Mouse (Mus musculus) frontal cortex, postnatal 25 days (tissue): ENCODE measurements around the gene Gm12216.
A peak's percentile ranks its signal among the peaks of the same experiment; 100 is the strongest.
"Not testable (repeated sequence)": the region's sequence is repeated elsewhere in the genome, so short reads cannot be mapped to it uniquely, and the experiment has no call there.

Experiments
- DNase-seq, 2 experiments: peaks; one replicate each; pipeline ENCODE4 v3.0.0; 2022; ENCODE audit warnings: low spot score in 2 of 2

Gm12216 gene

GRCm38 (mm10) chr11:53873909-53874704 is 15.1 kb upstream of the Gm12216 start:
- not testable (repeated sequence) for DNase-seq

GRCm38 (mm10) chr11:53871786-53872507 is 12.9 kb upstream of the Gm12216 start:
- no peak for DNase-seq

DNA sequence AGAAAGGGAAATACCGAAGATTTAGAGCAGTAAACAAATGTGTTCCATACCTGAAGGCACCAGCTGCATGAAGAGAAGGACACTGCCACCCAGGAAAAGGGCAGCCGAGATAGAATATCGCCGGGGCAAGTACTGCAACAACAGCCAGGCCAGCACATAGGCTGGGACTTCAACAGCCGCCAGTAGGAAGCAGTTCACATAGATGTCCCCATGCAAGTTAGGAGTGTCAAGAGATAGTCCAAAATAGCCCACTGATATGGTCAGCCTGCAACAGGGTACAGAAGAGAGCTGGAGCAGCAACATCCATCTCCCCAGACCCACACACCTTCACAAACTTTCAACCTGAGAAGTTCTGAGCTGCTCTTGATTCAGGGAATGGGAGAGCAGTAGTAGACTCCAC is 10.1 kb upstream of the Gm12216 start:
- no peak for DNase-seq

DNA sequence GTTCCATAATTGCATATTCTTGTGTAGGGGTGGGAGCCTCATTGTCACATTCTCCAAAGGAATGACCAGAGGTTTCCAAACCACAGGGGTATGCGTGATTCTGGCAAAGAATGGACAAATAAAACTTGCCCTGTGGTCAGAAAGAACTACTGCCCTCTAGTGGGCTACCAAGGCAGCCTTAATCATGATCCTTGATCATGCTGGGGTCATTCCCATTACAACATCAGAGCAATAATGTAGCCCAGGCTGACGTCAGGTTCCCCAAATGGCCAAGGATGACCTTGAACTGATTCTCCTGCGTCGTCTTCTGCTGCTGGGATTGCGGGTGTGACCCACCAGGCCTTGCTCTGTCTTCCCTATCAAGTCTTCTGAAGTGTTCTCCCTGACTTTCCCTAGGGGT is 9.3 kb upstream of the Gm12216 start:
- not testable (repeated sequence) for DNase-seq

DNA sequence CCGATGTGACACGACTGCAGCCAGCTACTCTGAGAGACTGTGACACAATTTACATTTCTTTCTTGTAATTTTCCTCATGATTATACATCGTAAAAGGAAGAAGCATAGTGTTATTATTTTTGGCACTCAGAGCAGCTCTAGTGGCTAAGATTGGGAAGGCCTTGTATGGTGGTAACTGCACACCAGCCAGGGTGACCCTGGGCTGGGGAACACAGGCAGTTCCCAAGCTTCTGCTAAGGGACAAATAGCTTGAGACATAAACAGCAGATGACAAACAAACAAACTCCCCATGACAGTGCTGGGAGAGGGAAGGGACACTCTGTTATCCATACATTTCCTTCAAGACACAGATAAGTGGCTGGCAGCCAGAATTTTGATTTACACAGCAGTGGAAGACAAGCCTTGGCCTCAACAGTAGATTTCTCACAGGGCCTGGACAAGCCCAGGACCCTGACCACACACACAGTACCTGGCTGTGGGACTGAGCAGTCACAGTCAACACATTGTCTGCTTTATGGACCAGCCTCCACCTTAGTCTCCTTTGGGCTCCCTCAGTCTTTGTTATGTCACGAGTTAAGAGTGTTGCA is 5.8 kb upstream of the Gm12216 start:
- not testable (repeated sequence) for DNase-seq

- not testable (repeated sequence) for DNase-seq
Measured at GRCm38 (mm10) chr11:53860944-53861343, 1.9 kb upstream of the Gm12216 start.

- no peak for DNase-seq
Measured at GRCm38 (mm10) chr11:53858058-53858760, 847 bp downstream of the Gm12216 start.

GRCm38 (mm10) chr11:53853665-53854064 is 5.4 kb downstream of the Gm12216 start:
- DNase-seq: no peak

- DNase-seq: no peak
Measured at GRCm38 (mm10) chr11:53851795-53852194, 7.3 kb downstream of the Gm12216 start.

DNA sequence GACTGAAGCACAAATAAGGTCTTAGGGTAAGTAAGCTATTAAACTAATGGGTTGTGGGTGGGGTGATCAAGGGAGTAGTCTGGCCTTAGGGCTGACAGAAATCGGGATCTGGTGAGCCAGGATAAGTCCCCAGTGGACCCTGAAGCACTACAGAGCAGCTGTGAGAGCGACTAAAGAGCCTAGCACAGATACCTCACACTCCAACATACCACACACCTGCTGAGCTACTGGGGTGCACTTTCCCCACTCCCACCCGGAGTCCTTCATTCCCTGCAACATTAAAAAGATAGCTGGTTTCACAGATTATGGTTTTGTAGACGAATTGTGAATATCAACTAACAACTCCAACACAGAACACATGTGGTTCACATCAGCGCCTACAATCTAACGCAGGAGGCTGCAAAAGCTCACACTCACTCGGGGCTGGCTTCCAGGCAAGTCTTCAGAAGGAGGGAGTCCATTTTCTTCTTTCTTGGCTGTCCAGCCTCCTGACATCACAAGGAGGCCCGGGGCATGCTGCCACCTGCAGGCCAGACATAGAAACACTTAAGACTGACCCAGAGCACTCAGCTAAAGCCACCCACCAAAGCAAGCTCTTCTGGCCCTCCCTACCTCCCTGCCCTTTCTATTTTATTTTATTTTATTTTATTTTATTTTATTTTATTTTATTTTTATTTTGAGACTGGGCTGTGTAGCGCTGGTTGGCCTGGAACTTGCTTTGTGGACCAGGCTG is 9.3 kb downstream of the Gm12216 start:
- peak; percentile 50 to 55 for DNase-seq

- no peak for DNase-seq
Measured at GRCm38 (mm10) chr11:53845680-53846079, 13.4 kb downstream of the Gm12216 start.

DNA sequence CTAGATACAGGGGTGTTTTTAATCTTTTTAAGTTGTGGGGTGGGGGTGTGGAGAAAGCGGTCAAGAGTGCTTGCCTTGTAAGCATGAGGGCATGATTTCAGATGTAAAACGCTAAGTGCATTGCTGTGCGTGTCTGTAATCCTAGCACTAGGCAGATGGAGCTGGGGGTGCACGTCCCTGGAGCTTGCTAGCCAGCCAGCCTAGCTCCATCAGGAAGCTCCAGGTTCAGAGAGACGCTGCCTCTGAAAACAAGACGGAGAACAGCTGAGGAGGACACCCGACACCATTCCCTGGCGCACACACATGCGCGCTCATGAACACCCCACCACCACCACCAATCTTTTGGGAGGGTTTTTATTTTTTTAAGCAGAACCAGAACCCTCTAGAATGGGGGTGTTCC is 15.9 kb downstream of the Gm12216 start:
- DNase-seq: no peak

DNA sequence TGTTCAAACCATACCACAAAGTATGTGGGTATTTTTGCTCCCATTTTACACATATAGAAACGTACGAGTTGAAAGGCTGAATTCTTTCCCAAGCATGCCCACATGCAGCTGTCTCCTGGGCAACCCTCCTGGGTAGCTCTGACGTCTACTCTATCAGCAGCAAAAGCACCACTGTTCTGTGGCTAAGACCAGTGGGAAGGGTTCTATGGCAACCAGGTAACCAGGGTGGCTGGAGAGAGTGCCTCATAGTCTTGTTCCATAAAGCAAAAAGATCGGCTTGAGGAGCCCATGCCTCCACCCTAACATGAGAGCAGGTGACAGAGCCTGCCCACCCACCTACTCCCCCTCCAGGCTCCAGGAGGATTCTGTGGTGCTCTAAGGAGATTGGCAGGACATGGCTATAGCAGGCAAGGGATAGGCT is 16.9 kb downstream of the Gm12216 start:
- DNase-seq: peak; percentile 17 to 26

GRCm38 (mm10) chr11:53841514-53841913 is 17.5 kb downstream of the Gm12216 start:
- DNase-seq: no peak

- DNase-seq: no peak
Measured at GRCm38 (mm10) chr11:53839663-53840642, 19.1 kb downstream of the Gm12216 start.

GRCm38 (mm10) chr11:53839147-53839546 is 19.9 kb downstream of the Gm12216 start:
- DNase-seq: no peak

DNA sequence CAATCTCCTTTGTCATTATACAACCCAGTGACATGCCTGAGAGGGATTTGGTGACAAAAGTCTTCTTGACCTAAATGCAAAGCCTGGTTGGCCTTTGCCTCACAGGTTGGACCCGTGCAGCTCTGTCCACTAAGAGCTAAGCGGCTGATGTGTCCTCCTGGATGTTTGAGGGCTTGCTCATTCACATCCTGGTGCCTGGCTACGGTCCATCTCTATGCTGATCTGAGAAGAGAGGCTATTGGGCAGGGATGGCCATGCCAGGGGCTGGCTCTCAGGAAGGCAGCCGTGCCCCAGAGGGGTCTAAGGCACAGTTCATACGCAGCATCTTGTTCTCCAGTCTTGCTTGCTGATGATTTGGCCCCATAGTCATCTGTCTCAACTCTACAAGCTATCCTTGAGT is 21.3 kb downstream of the Gm12216 start:
- DNase-seq: no peak

GRCm38 (mm10) chr11:53835379-53836010 is 23.6 kb downstream of the Gm12216 start:
- DNase-seq: no peak

- no peak for DNase-seq
Measured at GRCm38 (mm10) chr11:53825409-53825808, 33.6 kb downstream of the Gm12216 start.

GRCm38 (mm10) chr11:53821945-53822338 is 37.1 kb downstream of the Gm12216 start:
- no peak for DNase-seq
